Mouse (Mus musculus): ENCODE data around the gene Myo18b. TPM values are rescaled to one million over a fixed set of nuclear protein-coding genes. Genes with fewer than 3 reads are reported as not detected.
A peak's percentile ranks its signal among the peaks of the same experiment; 100 is the strongest.

Myo18b gene
- polyA plus RNA-seq, 1 experiment from 2014 or later = 0.87 TPM

DNA sequence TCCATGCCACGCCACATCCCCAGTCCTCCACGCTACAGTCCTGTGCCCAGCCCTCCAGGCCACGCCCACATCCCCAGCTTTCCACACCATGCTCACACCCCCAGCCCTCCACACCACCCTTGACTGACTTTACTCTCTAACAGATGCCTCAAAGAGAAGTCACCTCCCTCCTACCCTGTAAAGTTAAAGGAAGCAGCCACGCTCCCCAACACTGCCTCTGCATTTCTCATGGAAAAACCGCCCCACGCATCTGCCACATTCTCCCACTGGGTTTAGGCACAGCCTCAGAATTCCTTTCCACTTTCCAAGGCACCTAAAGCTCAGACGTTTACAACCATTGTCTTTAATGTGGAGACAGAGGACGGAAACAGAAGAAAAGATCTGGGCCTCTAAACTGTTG lies 110.1 kb downstream of the Myo18b start:
- Histone ChIP-seq H3K4me3 (replicated peaks; ENCODE audit: low read depth, low read length) (no peak overlapping the region), H3K36me3 (ENCODE audit: control insufficient read depth, insufficient read depth, low read length) (no peaks in the 10 kb centered on the region), H3K4me2 (ENCODE audit: low read length) (no peak overlapping the region), H3K27ac (replicated peaks; ENCODE audit: low read depth, low read length) (no peak overlapping the region), H3K4me1 (ENCODE audit: control insufficient read depth, insufficient read depth, low read length) (no peaks in the 10 kb centered on the region), H3K27me3 (ENCODE audit: control insufficient read depth, insufficient read depth, low read length) (no peaks in the 10 kb centered on the region), H3K9ac (replicated peaks; ENCODE audit: low read length) (no peak overlapping the region), H3K9me3 (ENCODE audit: control insufficient read depth, low read length) (no peaks in the 10 kb centered on the region)
- ATAC-seq (ENCODE audit: low FRiP score, low TSS enrichment) = no peak
- WGBS = 88% methylated on average over 8 of the region's 8 CpGs
- no peak for DNase-seq

DNA sequence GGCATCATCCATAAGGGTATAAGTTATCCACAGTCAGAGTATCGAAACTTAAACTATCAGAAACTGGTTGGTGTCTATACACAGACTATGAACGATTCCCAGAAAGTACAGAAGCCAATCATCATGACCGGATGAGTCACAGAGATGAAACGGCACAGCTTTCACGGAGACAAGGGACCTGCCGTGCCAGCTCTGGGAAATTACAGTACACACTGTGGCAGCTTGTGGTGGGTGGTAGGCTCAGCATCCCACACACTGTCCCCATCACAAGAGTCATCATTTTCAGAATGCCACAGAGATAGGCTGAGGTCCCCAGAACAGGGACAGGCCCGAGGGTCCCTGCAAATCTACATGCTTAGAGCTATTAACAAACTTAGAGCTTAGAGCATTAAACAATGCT lies 114.4 kb downstream of the Myo18b start:
- Histone ChIP-seq H3K4me3 (replicated peaks; ENCODE audit: low read depth, low read length) (no peak overlapping the region), H3K27ac (replicated peaks; ENCODE audit: low read depth, low read length) (no peak overlapping the region), H3K9ac (replicated peaks; ENCODE audit: low read length) (no peak overlapping the region), H3K27me3 (ENCODE audit: control insufficient read depth, insufficient read depth, low read length) (no peaks in the 10 kb centered on the region), H3K9me3 (ENCODE audit: control insufficient read depth, low read length) (no peaks in the 10 kb centered on the region), H3K4me1 (ENCODE audit: control insufficient read depth, insufficient read depth, low read length) (0 out of 2 replicates have a peak, but pooled peaks cover 3% of the 10 kb centered on the region), H3K36me3 (ENCODE audit: control insufficient read depth, insufficient read depth, low read length) (no peaks in the 10 kb centered on the region), H3K4me2 (ENCODE audit: low read length) (no peak overlapping the region)
- ATAC-seq (ENCODE audit: low FRiP score, low TSS enrichment) (no peak), DNase-seq (no peak)
- WGBS = 89% methylated on average over 7 of the region's 7 CpGs

DNA sequence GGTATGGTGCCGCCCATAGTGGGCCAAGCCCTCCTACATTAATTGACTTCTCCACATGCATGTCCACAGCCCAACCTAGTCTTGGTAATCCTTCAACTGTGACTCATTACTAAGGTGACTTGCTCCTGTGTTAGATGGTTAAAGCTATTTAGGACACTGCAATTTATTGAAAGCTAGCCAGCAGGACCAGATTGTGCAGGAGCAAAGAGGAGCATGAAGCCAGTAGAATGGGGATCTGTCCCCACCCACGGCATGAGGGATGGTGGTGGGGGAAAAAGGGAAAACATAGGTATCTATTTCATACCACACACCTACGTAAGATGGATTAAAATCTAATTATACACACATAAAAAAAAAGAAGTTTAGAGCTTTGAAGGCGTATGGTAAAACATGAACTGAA lies 114.9 kb downstream of the Myo18b start:
- Histone ChIP-seq H3K4me3 (replicated peaks; ENCODE audit: low read depth, low read length) (no peak overlapping the region), H3K27me3 (ENCODE audit: control insufficient read depth, insufficient read depth, low read length) (no peaks in the 10 kb centered on the region), H3K27ac (replicated peaks; ENCODE audit: low read depth, low read length) (no peak overlapping the region), H3K4me2 (ENCODE audit: low read length) (no peak overlapping the region), H3K9ac (replicated peaks; ENCODE audit: low read length) (no peak overlapping the region), H3K4me1 (ENCODE audit: control insufficient read depth, insufficient read depth, low read length) (0 out of 2 replicates have a peak, but pooled peaks cover 7% of the 10 kb centered on the region), H3K36me3 (ENCODE audit: control insufficient read depth, insufficient read depth, low read length) (no peaks in the 10 kb centered on the region), H3K9me3 (ENCODE audit: control insufficient read depth, low read length) (no peaks in the 10 kb centered on the region)
- DNase-seq (no peak), ATAC-seq (ENCODE audit: low FRiP score, low TSS enrichment) (no peak)
- WGBS = 87% methylated on average over 4 of the region's 4 CpGs

DNA sequence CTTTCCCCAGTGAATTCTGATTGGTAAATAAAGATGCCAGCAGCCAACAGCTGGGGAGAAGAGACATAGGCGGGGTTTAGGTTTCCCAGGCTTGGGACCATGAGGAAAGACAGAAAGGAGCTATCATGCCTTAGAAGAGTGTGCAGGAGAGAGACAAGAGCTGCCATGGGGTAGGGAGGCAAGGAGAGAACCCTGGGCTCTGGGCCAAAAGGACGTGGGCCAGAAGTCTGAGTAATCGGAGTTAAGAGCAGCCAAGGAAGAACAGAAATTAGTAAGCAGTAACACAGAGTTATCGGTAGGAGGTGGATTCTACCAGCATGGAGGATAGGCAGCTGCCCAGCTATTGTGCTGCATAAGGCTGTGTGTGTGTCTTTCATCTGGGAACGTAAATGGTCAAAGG lies 115.8 kb downstream of the Myo18b start:
- 0 out of 2 replicates have a peak, but pooled peaks cover 7% of the 10 kb centered on the region for H3K4me1 ChIP-seq (ENCODE audit: control insufficient read depth, insufficient read depth, low read length)
- no peaks in the 10 kb centered on the region for H3K27me3 ChIP-seq (ENCODE audit: control insufficient read depth, insufficient read depth, low read length)
- H3K27ac ChIP-seq (replicated peaks; ENCODE audit: low read depth, low read length) = no peak overlapping the region
- ATAC-seq (ENCODE audit: low FRiP score, low TSS enrichment) (no peak), DNase-seq (peak; percentile 39)
- no peak overlapping the region for H3K4me3 ChIP-seq (replicated peaks; ENCODE audit: low read depth, low read length)
- H3K9me3 ChIP-seq (ENCODE audit: control insufficient read depth, low read length) = no peaks in the 10 kb centered on the region
- WGBS = 71% methylated on average over 5 of the region's 5 CpGs
- no peaks in the 10 kb centered on the region for H3K36me3 ChIP-seq (ENCODE audit: control insufficient read depth, insufficient read depth, low read length)
- no peak overlapping the region for H3K4me2 ChIP-seq (ENCODE audit: low read length)
- no peak overlapping the region for H3K9ac ChIP-seq (replicated peaks; ENCODE audit: low read length)

GRCm38 (mm10) chr5:112776781-112777405 lies 119.3 kb downstream of the Myo18b start:
- 0 out of 2 replicates have a peak overlapping the region, but pooled peaks have one; percentile 5 for H3K27ac ChIP-seq (replicated peaks; ENCODE audit: low read depth, low read length)
- DNase-seq = peak; percentile 51
- H3K9me3 ChIP-seq (ENCODE audit: control insufficient read depth, low read length) = no peaks in the 10 kb centered on the region
- no peak for ATAC-seq (ENCODE audit: low FRiP score, low TSS enrichment)
- H3K4me2 ChIP-seq (ENCODE audit: low read length) = peak overlapping the region; percentile 17; the same call in 1 of the 2 replicates
- 0 out of 2 replicates have a peak, but pooled peaks cover 7% of the 10 kb centered on the region for H3K4me1 ChIP-seq (ENCODE audit: control insufficient read depth, insufficient read depth, low read length)
- no peaks in the 10 kb centered on the region for H3K27me3 ChIP-seq (ENCODE audit: control insufficient read depth, insufficient read depth, low read length)
- H3K36me3 ChIP-seq (ENCODE audit: control insufficient read depth, insufficient read depth, low read length) = no peaks in the 10 kb centered on the region
- 28% methylated on average over 15 of the region's 15 CpGs for WGBS
- H3K9ac ChIP-seq (replicated peaks; ENCODE audit: low read length) = no peak overlapping the region; the same call in 1 of the 2 replicates
- no peak overlapping the region for H3K4me3 ChIP-seq (replicated peaks; ENCODE audit: low read depth, low read length)

- Histone ChIP-seq H3K4me1 (ENCODE audit: control insufficient read depth, insufficient read depth, low read length) (peaks cover 15% of the 10 kb centered on the region; the same call in 1 of the 2 replicates), H3K4me2 (ENCODE audit: low read length) (no peak overlapping the region), H3K27ac (replicated peaks; ENCODE audit: low read depth, low read length) (no peak overlapping the region), H3K9me3 (ENCODE audit: control insufficient read depth, low read length) (no peaks in the 10 kb centered on the region), H3K4me3 (replicated peaks; ENCODE audit: low read depth, low read length) (no peak overlapping the region), H3K9ac (replicated peaks; ENCODE audit: low read length) (no peak overlapping the region), H3K36me3 (ENCODE audit: control insufficient read depth, insufficient read depth, low read length) (no peaks in the 10 kb centered on the region), H3K27me3 (ENCODE audit: control insufficient read depth, insufficient read depth, low read length) (no peaks in the 10 kb centered on the region)
- ATAC-seq (ENCODE audit: low FRiP score, low TSS enrichment) = no peak
- DNase-seq = peak; percentile 26
- 9% methylated on average over 4 of the region's 4 CpGs for WGBS
Measured at GRCm38 (mm10) chr5:112773429-112773828, 122.7 kb downstream of the Myo18b start.

DNA sequence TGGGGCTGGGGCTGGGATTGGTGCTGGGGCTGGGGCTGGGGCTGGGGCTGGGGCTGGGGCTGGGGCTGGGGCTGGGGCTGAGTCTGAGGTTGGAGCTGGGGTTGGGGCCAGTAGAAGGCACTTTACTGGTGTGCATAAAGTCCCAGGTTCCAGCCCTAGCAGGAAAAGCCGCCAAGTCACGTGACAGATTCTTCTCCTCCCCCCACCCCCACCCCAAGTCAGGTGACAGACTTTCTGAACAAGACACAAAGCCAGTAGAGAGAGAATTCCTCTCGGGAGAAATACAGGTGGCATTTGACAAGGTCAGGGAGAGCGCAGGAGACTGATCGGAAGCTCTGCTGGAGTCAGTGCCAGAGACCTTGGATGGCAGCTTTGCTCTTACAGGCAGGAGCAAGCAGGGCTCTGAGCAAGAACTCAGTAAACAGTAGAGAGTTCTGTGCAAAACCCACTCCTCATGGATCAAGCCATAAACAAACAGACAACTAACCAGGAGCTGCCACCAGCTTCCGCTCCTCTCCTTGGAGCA lies 124.7 kb downstream of the Myo18b start:
- Histone ChIP-seq H3K4me2 (ENCODE audit: low read length) (no peak overlapping the region), H3K4me3 (replicated peaks; ENCODE audit: low read depth, low read length) (no peak overlapping the region), H3K9ac (replicated peaks; ENCODE audit: low read length) (no peak overlapping the region), H3K36me3 (ENCODE audit: control insufficient read depth, insufficient read depth, low read length) (no peaks in the 10 kb centered on the region), H3K9me3 (ENCODE audit: control insufficient read depth, low read length) (no peaks in the 10 kb centered on the region), H3K4me1 (ENCODE audit: control insufficient read depth, insufficient read depth, low read length) (peaks cover 9% of the 10 kb centered on the region; the same call in 1 of the 2 replicates), H3K27me3 (ENCODE audit: control insufficient read depth, insufficient read depth, low read length) (no peaks in the 10 kb centered on the region), H3K27ac (replicated peaks; ENCODE audit: low read depth, low read length) (no peak overlapping the region)
- 66% methylated on average over 6 of the region's 6 CpGs for WGBS
- ATAC-seq (ENCODE audit: low FRiP score, low TSS enrichment) (no peak), DNase-seq (peak; percentile 19)

- no peak overlapping the region for H3K9ac ChIP-seq (replicated peaks; ENCODE audit: low read length)
- no peak overlapping the region for H3K4me3 ChIP-seq (replicated peaks; ENCODE audit: low read depth, low read length)
- no peaks in the 10 kb centered on the region for H3K9me3 ChIP-seq (ENCODE audit: control insufficient read depth, low read length)
- H3K27me3 ChIP-seq (ENCODE audit: control insufficient read depth, insufficient read depth, low read length) = no peaks in the 10 kb centered on the region
- DNase-seq = peak; percentile 23
- ATAC-seq (ENCODE audit: low FRiP score, low TSS enrichment) = no peak
- WGBS = 34% methylated on average over 4 of the region's 4 CpGs
- no peak overlapping the region for H3K4me2 ChIP-seq (ENCODE audit: low read length)
- 0 out of 2 replicates have a peak overlapping the region, but pooled peaks have one; percentile 26 for H3K27ac ChIP-seq (replicated peaks; ENCODE audit: low read depth, low read length)
- H3K36me3 ChIP-seq (ENCODE audit: control insufficient read depth, insufficient read depth, low read length) = no peaks in the 10 kb centered on the region
- peaks cover 8% of the 10 kb centered on the region; the same call in 1 of the 2 replicates for H3K4me1 ChIP-seq (ENCODE audit: control insufficient read depth, insufficient read depth, low read length)
Measured at GRCm38 (mm10) chr5:112769721-112770119, 126.4 kb downstream of the Myo18b start.
